Mouse (Mus musculus): Measurements from ENCODE around the gene Rexo2.

- TF ChIP-seq CTCF (IDR thresholded peaks at IDR 0.05; ENCODE audit: low read depth) (no peak), EP300 (IDR thresholded peaks at IDR 0.05; ENCODE audit: low read depth) (no peak)
Observed at GRCm38 (mm10) chr9:48473131-48473530, 7.3 kb downstream of the Rexo2 start.

Data from heart, postnatal 0 days (tissue).